Mouse (Mus musculus) limb, embryonic 11.5 days (tissue): ENCODE measurements around the gene Stpg4. TPM values are rescaled to one million over a fixed set of nuclear protein-coding genes. Genes with fewer than 3 reads are reported as not detected.

Experiments used
- ATAC-seq: fragments of 200-750 bp; cut with Nextera tagmentation; 2 replicates; pipeline ENCODE4 v1.8.0; 2017; ENCODE audit warnings: low read depth; ENCODE audit not compliant: insufficient number of reproducible peaks, low FRiP score, low TSS enrichment
- DNase-seq: peaks from one replicate; pipeline ENCODE4 v3.0.0-alpha.2; 2015; ENCODE audit warnings: low spot score
- H3K27ac ChIP-seq: fragments of 300-500 bp; sonication (generic); replicated peaks from 2 replicates; pipeline ENCODE4 v1.5.1; 2014; ENCODE audit warnings: low read depth, mild to moderate bottlenecking, low read length
- H3K27me3 ChIP-seq: fragments of 300-500 bp; sonication (generic); 2 replicates; pipeline ENCODE4 v1.6.1; 2014; ENCODE audit warnings: mild to moderate bottlenecking, low read length, mixed read lengths; ENCODE audit not compliant: control insufficient read depth, insufficient read depth
- H3K36me3 ChIP-seq: fragments of 300-500 bp; sonication (generic); 2 replicates; pipeline ENCODE4 v1.6.1; 2014; ENCODE audit warnings: mild to moderate bottlenecking, low read length, moderate library complexity, mixed read lengths; ENCODE audit not compliant: control insufficient read depth, insufficient read depth
- H3K4me1 ChIP-seq: fragments of 300-500 bp; sonication (generic); 2 replicates; pipeline ENCODE4 v1.6.1; 2014; ENCODE audit warnings: low read length, mixed read lengths; ENCODE audit not compliant: control insufficient read depth, insufficient read depth
- H3K4me2 ChIP-seq: fragments of 300-500 bp; sonication (generic); 2 replicates; pipeline ENCODE4 v1.6.1; 2014; ENCODE audit warnings: low read depth, mild to moderate bottlenecking, moderate library complexity; ENCODE audit not compliant: severe bottlenecking
- H3K4me3 ChIP-seq: fragments of 300-500 bp; sonication (generic); 2 replicates; pipeline ENCODE4 v1.5.1; 2014; ENCODE audit warnings: low read depth, low read length
- H3K9ac ChIP-seq: fragments of 300-500 bp; sonication (generic); 2 replicates; pipeline ENCODE4 v1.6.1; 2014; ENCODE audit warnings: mild to moderate bottlenecking, low read length
- H3K9me3 ChIP-seq: fragments of 300-500 bp; sonication (generic); 2 replicates; pipeline ENCODE4 v1.6.1; 2016; ENCODE audit warnings: low read length; ENCODE audit not compliant: control insufficient read depth
- WGBS: fragments of 180-500 bp; shearing (Covaris S2); extraction: QIAGEN DNeasy Blood & Tissue Kit; methylation state at CpG from one replicate; pipeline ENCODE4 v1.1.7; 2014; 5-methylcytosine and 5-hydroxymethylcytosine counted together
- polyA plus RNA-seq: library from polyadenylated mRNA; unstranded; fragments of >200 nt; fragmentation: Nextera tagmentation; extraction: Ambion mirVana; gene quantifications from 2 replicates; pipeline ENCODE4 v1.2.1, GENCODE M21; 2014

The Stpg4 gene
- polyA plus RNA-seq, 1 experiment from 2014 or later: 0.23 TPM

GRCm38 (mm10) chr17:87348353-87348752 is 79.2 kb downstream of the Stpg4 start:
- DNase-seq: no peak
- no peak for ATAC-seq
- Histone ChIP-seq H3K9ac (no peak overlapping the region), H3K4me3 (no peak overlapping the region), H3K4me2 (no peak overlapping the region), H3K27me3 (no peaks in the 10 kb centered on the region), H3K27ac (no peak overlapping the region), H3K4me1 (peaks cover 47% of the 10 kb centered on the region), H3K36me3 (no peaks in the 10 kb centered on the region), H3K9me3 (no peaks in the 10 kb centered on the region)
- 43% methylated on average over 9 of the region's 9 CpGs for WGBS

- no peak overlapping the region for H3K27ac ChIP-seq
Measured at GRCm38 (mm10) chr17:87345252-87345593, 82.3 kb downstream of the Stpg4 start.

GRCm38 (mm10) chr17:87344441-87345251 is 82.9 kb downstream of the Stpg4 start:
- Histone ChIP-seq H3K4me2 (no peak overlapping the region), H3K9me3 (no peaks in the 10 kb centered on the region), H3K4me3 (no peak overlapping the region), H3K4me1 (peaks cover 12% of the 10 kb centered on the region), H3K27me3 (no peaks in the 10 kb centered on the region), H3K36me3 (no peaks in the 10 kb centered on the region), H3K27ac (no peak overlapping the region), H3K9ac (no peak overlapping the region)
- ATAC-seq: no peak
- no peak for DNase-seq
- WGBS: 79% methylated on average over 18 of the region's 18 CpGs

More at GRCm38 (mm10) chr17:87345252-87345593, 82.3 kb downstream of the Stpg4 start:
- H3K36me3 ChIP-seq: no peaks in the 10 kb centered on the region
- peaks cover 16% of the 10 kb centered on the region for H3K4me1 ChIP-seq
- H3K9me3 ChIP-seq: no peaks in the 10 kb centered on the region
- WGBS: 40% methylated on average over 4 of the region's 4 CpGs
- no peak overlapping the region for H3K4me2 ChIP-seq
- no peak for DNase-seq
- no peak for ATAC-seq
- H3K27me3 ChIP-seq: no peaks in the 10 kb centered on the region
- H3K4me3 ChIP-seq: no peak overlapping the region
- no peak overlapping the region for H3K9ac ChIP-seq

GRCm38 (mm10) chr17:87343060-87343703 is 84.4 kb downstream of the Stpg4 start:
- Histone ChIP-seq H3K4me1 (peaks cover 3% of the 10 kb centered on the region; the same call in 1 of the 2 replicates), H3K9me3 (no peaks in the 10 kb centered on the region), H3K9ac (no peak overlapping the region), H3K4me3 (no peak overlapping the region), H3K4me2 (no peak overlapping the region), H3K36me3 (no peaks in the 10 kb centered on the region), H3K27ac (no peak overlapping the region), H3K27me3 (no peaks in the 10 kb centered on the region)
- 64% methylated on average over 8 of the region's 8 CpGs for WGBS
- DNase-seq (no peak), ATAC-seq (no peak)

Other genes starting within 250 kb of the Stpg4 start
- 77.6 and 80.0 TPM in 2 replicates for gene Mcfd2, start 161.8 kb downstream of the Stpg4 start, polyA plus RNA-seq
- 1.8 and 3.9 TPM in 2 replicates for gene Ttc7, start 144.9 kb downstream of the Stpg4 start, polyA plus RNA-seq
- 1,041 and 1,089 TPM in 2 replicates for gene Calm2, start 19.2 kb upstream of the Stpg4 start, polyA plus RNA-seq
- 45.5 and 53.3 TPM in 2 replicates for gene Epcam, start 208.2 kb upstream of the Stpg4 start, polyA plus RNA-seq
- gene Msh2, start 244.6 kb upstream of the Stpg4 start, polyA plus RNA-seq: 87.9 and 93.0 TPM in 2 replicates